In genomic region chr2:68867148-68867547, GRCm38 (mm10) we compare ENCODE assay signal across 23 mouse cellular contexts. TPM values are rescaled to one million over a fixed set of nuclear protein-coding genes. Genes with fewer than 3 reads are reported as not detected.
DNase-seq lines count a peak whose midpoint lies in the region; ATAC-seq lines count a peak whose summit lies in the region.
"Had no signal": no experiment of that assay in that cellular context is flagged by ENCODE, and none has a peak within 500 bp of the region (broad histone marks: within the 10 kb centered on the region; RNA-seq: fewer than 3 reads in every experiment).

No protein-coding gene starts in this region.

- H3K27ac ChIP-seq in hindbrain, embryonic 16.5 days (ENCODE audit: low read depth, low read length): no peak overlapping the region
- H3K27ac ChIP-seq in kidney, embryonic 14.5 days (ENCODE audit: low read depth, low read length): no peak overlapping the region
- H3K27ac ChIP-seq: embryonic facial prominence, embryonic 10.5 days; embryonic facial prominence, embryonic 13.5 days; forebrain, embryonic 12.5 days; forebrain, embryonic 15.5 days; hindbrain, embryonic 14.5 days had no signal

- H3K27me3 ChIP-seq in hindbrain, embryonic 16.5 days (replicated peaks; ENCODE audit: control insufficient read depth, insufficient read depth, low read length): no peaks in the 10 kb centered on the region
- no peaks in the 10 kb centered on the region for H3K27me3 ChIP-seq in kidney, embryonic 14.5 days (ENCODE audit: control insufficient read depth, insufficient read depth, low read length)
- H3K27me3 ChIP-seq: embryonic facial prominence, embryonic 13.5 days; forebrain, embryonic 12.5 days; forebrain, embryonic 15.5 days had no signal

- intact Hi-C loops in left cerebral cortex, postnatal 36 days (cut with DNase I): no loop called here

- no peaks in the 10 kb centered on the region for H3K36me3 ChIP-seq in hindbrain, embryonic 16.5 days (ENCODE audit: control insufficient read depth, insufficient read depth, low read length)
- no peaks in the 10 kb centered on the region for H3K36me3 ChIP-seq in kidney, embryonic 14.5 days (ENCODE audit: control insufficient read depth, insufficient read depth, low read length)
- H3K36me3 ChIP-seq: embryonic facial prominence, embryonic 10.5 days; embryonic facial prominence, embryonic 13.5 days; forebrain, embryonic 12.5 days; forebrain, embryonic 15.5 days had no signal

- H3K9me3 ChIP-seq in hindbrain, embryonic 16.5 days (ENCODE audit: control insufficient read depth, low read length): no peaks in the 10 kb centered on the region
- no peaks in the 10 kb centered on the region for H3K9me3 ChIP-seq in kidney, embryonic 14.5 days (ENCODE audit: control insufficient read depth, low read length)
- H3K9me3 ChIP-seq: embryonic facial prominence, embryonic 10.5 days; embryonic facial prominence, embryonic 13.5 days; forebrain, embryonic 12.5 days; forebrain, embryonic 15.5 days had no signal

- peak; percentile 61 for ATAC-seq in common myeloid progenitor, adult 5-6 weeks (replicated peaks; ENCODE audit: low read depth, poor library complexity, severe bottlenecking)
- ATAC-seq in granulocyte monocyte progenitor cell, adult 5-6 weeks (replicated peaks; ENCODE audit: poor library complexity, severe bottlenecking): peak; percentile 74
- peak; percentile 77 for ATAC-seq in megakaryocyte progenitor cell, adult 5-6 weeks (replicated peaks; ENCODE audit: poor library complexity)
- no peak for ATAC-seq in hindbrain, embryonic 16.5 days
- ATAC-seq in kidney, embryonic 14.5 days (ENCODE audit: low FRiP score, low TSS enrichment): no peak
- ATAC-seq: CD4-positive, CD25-positive, alpha-beta regulatory T cell, adult 4 months; forebrain, embryonic 15.5 days had no signal

- H3K9ac ChIP-seq in hindbrain, embryonic 16.5 days (ENCODE audit: low read depth, low read length): no peak overlapping the region
- H3K9ac ChIP-seq in kidney, embryonic 14.5 days (ENCODE audit: low read depth, low read length): no peak overlapping the region
- H3K9ac ChIP-seq: embryonic facial prominence, embryonic 13.5 days; forebrain, embryonic 12.5 days; forebrain, embryonic 15.5 days; hindbrain, embryonic 14.5 days had no signal

- peaks cover 4% of the 10 kb centered on the region for H3K4me1 ChIP-seq in hindbrain, embryonic 16.5 days (ENCODE audit: control insufficient read depth, insufficient read depth, low read depth, low read length)
- peaks cover 4% of the 10 kb centered on the region; the same call in 1 of the 2 replicates for H3K4me1 ChIP-seq in kidney, embryonic 14.5 days (ENCODE audit: control insufficient read depth, insufficient read depth, low read length)

- no peak overlapping the region for H3K4me2 ChIP-seq in hindbrain, embryonic 16.5 days (ENCODE audit: low read length)
- no peak overlapping the region for H3K4me2 ChIP-seq in kidney, embryonic 14.5 days (replicated peaks; ENCODE audit: low read depth, low read length)
- H3K4me2 ChIP-seq: embryonic facial prominence, embryonic 13.5 days; forebrain, embryonic 12.5 days; forebrain, embryonic 15.5 days; heart, embryonic 11.5 days; hindbrain, embryonic 14.5 days had no signal

- WGBS in hindbrain, embryonic 16.5 days: 73% methylated on average over 4 of the region's 4 CpGs
- 76% methylated on average over 4 of the region's 4 CpGs for WGBS in kidney, embryonic 14.5 days

- no peak overlapping the region for H3K4me3 ChIP-seq in hindbrain, embryonic 16.5 days (ENCODE audit: low read length)
- no peak overlapping the region for H3K4me3 ChIP-seq in kidney, embryonic 14.5 days (ENCODE audit: low read length)
- H3K4me3 ChIP-seq: embryonic facial prominence, embryonic 10.5 days; embryonic facial prominence, embryonic 13.5 days; erythroblast, embryonic 14.5 days; forebrain, embryonic 12.5 days; forebrain, embryonic 15.5 days had no signal

- DNase-seq in left cerebral cortex, postnatal 36 days (ENCODE audit: low spot score in 2 of 2): no peak
- DNase-seq: adrenal gland, adult 2 months; adrenal gland, postnatal 14 days; cerebellum, adult 11 months; cerebellum, adult 2 months; cerebellum, adult 9-11 months; embryo, embryonic 11 days; gastrocnemius, postnatal 25 days; heart, postnatal 36 days had no signal

RNA-seq across cellular contexts. Expression of gene Cers6, which starts 5.9 kb away (rescaled TPM):
- 9.9 and 16.4 TPM in 2 replicates for total RNA-seq in common myeloid progenitor, adult 5-6 weeks (2017)
- 88.6 and 93.7 TPM in 2 replicates for total RNA-seq in granulocyte monocyte progenitor cell, adult 5-6 weeks (2014; fragmentation: Nextera tagmentation)
- 39.2 and 39.3 TPM in 2 replicates for total RNA-seq in granulocyte monocyte progenitor cell, adult 5-6 weeks (2017)
- total RNA-seq in megakaryocyte progenitor cell, adult 5-6 weeks (2015): 78.2 and 79.0 TPM in 2 replicates
- total RNA-seq in megakaryocyte progenitor cell, adult 5-6 weeks (2017): 28.8 and 36.5 TPM in 2 replicates
- 10 to 100 TPM; 54.1 to 84.6 TPM for total RNA-seq in left cerebral cortex, postnatal 36 days (2021)
- polyA plus RNA-seq in hindbrain, embryonic 16.5 days (2015; fragmentation: Nextera tagmentation; extraction: Ambion mirVana): 45.0 and 54.7 TPM in 2 replicates
- polyA plus RNA-seq in kidney, embryonic 14.5 days (2014; fragmentation: Nextera tagmentation; extraction: Ambion mirVana): 34.0 and 46.7 TPM in 2 replicates
- total RNA-seq: MEL had no signal

Comparison
In these comparisons a context has a peak if more than half of its experiments do, and no peak if none do; other contexts are left out.
1. ATAC-seq: peak in common myeloid progenitor, adult 5-6 weeks (single experiment), granulocyte monocyte progenitor cell, adult 5-6 weeks (single experiment) and megakaryocyte progenitor cell, adult 5-6 weeks (single experiment); none in hindbrain, embryonic 16.5 days (single experiment) and kidney, embryonic 14.5 days (single experiment).